Mouse (Mus musculus) liver, embryonic 16.5 days (tissue): ENCODE measurements at regions not wholly inside any gene's neighbourhood (a gene's known extent, or its start where the extent isn't known, plus 50 kb on each side); places are given as distances from the start of the nearest gene placed in this dataset.
A peak's percentile ranks its signal among the peaks of the same experiment; 100 is the strongest.

Experiments
- ATAC-seq: fragments of 200-750 bp; cut with Nextera tagmentation; 2 replicates; pipeline ENCODE4 v1.8.0; 2017; ENCODE audit warnings: low read depth, mild to moderate bottlenecking, moderate number of reproducible peaks, moderate library complexity
- H3K27ac ChIP-seq: fragments of 300-500 bp; sonication (generic); 2 replicates; pipeline ENCODE4 v1.5.1; 2014; ENCODE audit warnings: mild to moderate bottlenecking, low read length
- H3K27me3 ChIP-seq: fragments of 300-500 bp; sonication (generic); 2 replicates; pipeline ENCODE4 v1.6.1; 2014; ENCODE audit warnings: low read depth, low read length, mixed read lengths; ENCODE audit not compliant: control insufficient read depth, insufficient read depth
- H3K36me3 ChIP-seq: fragments of 300-500 bp; sonication (generic); 2 replicates; pipeline ENCODE4 v1.6.1; 2014; ENCODE audit warnings: mild to moderate bottlenecking; ENCODE audit not compliant: control insufficient read depth, insufficient read depth
- H3K4me1 ChIP-seq: fragments of 300-500 bp; sonication (generic); 2 replicates; pipeline ENCODE4 v1.6.1; 2014; ENCODE audit warnings: low read depth, low read length, mixed read lengths; ENCODE audit not compliant: control insufficient read depth
- H3K4me2 ChIP-seq: fragments of 300-500 bp; sonication (generic); 2 replicates; pipeline ENCODE4 v1.6.1; 2014; ENCODE audit warnings: low read depth, low read length, mixed read lengths
- H3K4me3 ChIP-seq: fragments of 300-500 bp; sonication (generic); 2 replicates; pipeline ENCODE4 v1.5.1; 2014; ENCODE audit warnings: low read depth, mild to moderate bottlenecking, low read length
- H3K9ac ChIP-seq: fragments of 300-500 bp; sonication (generic); 2 replicates; pipeline ENCODE4 v1.6.1; 2014; ENCODE audit warnings: low read depth, low read length
- H3K9me3 ChIP-seq: fragments of 300-500 bp; sonication (generic); replicated peaks from 2 replicates; pipeline ENCODE4 v1.6.1; 2016; ENCODE audit warnings: low read length; ENCODE audit not compliant: control insufficient read depth
- WGBS: fragments of 180-500 bp; shearing (Covaris S2); extraction: QIAGEN DNeasy Blood & Tissue Kit; methylation state at CpG from one replicate; pipeline ENCODE4 v1.1.7; 2014; ENCODE audit not compliant: insufficient replicate concordance; 5-methylcytosine and 5-hydroxymethylcytosine counted together

GRCm38 (mm10) chr11:86408686-86409579 lies 51.5 kb upstream of the Med13 start:
- H3K9ac ChIP-seq: no peak overlapping the region
- H3K36me3 ChIP-seq: no peaks in the 10 kb centered on the region
- H3K9me3 ChIP-seq: no peaks in the 10 kb centered on the region
- 15% methylated on average over 6 of the region's 6 CpGs for WGBS
- peak overlapping the region; percentile 32; the same call in 1 of the 2 replicates for H3K4me2 ChIP-seq
- ATAC-seq: no peak
- no peak overlapping the region for H3K4me3 ChIP-seq
- no peak overlapping the region for H3K27ac ChIP-seq
- peaks cover 2% of the 10 kb centered on the region; the same call in 1 of the 2 replicates for H3K4me1 ChIP-seq
- H3K27me3 ChIP-seq: no peaks in the 10 kb centered on the region

- H3K4me2 ChIP-seq: no peak overlapping the region
- no peak overlapping the region for H3K9ac ChIP-seq
- H3K27me3 ChIP-seq: no peaks in the 10 kb centered on the region
- WGBS: 86% methylated on average over 10 of the region's 10 CpGs
- no peaks in the 10 kb centered on the region for H3K4me1 ChIP-seq
- H3K36me3 ChIP-seq: no peaks in the 10 kb centered on the region
- no peak overlapping the region for H3K4me3 ChIP-seq
- H3K9me3 ChIP-seq: no peaks in the 10 kb centered on the region
- no peak for ATAC-seq
- no peak overlapping the region for H3K27ac ChIP-seq
Measured at GRCm38 (mm10) chr11:86409580-86409947, 52.2 kb upstream of the Med13 start.

- H3K9me3 ChIP-seq: no peaks in the 10 kb centered on the region
- no peak for ATAC-seq
- WGBS: 73% methylated on average over 10 of the region's 10 CpGs
- H3K9ac ChIP-seq: no peak overlapping the region
- no peak overlapping the region for H3K27ac ChIP-seq
- no peaks in the 10 kb centered on the region for H3K4me1 ChIP-seq
- no peaks in the 10 kb centered on the region for H3K27me3 ChIP-seq
- H3K4me3 ChIP-seq: no peak overlapping the region
- no peak overlapping the region for H3K4me2 ChIP-seq
- no peaks in the 10 kb centered on the region for H3K36me3 ChIP-seq
Measured at GRCm38 (mm10) chr11:86410521-86410920, 53.1 kb upstream of the Med13 start.

GRCm38 (mm10) chr11:86412772-86413390 lies 55.5 kb upstream of the Med13 start:
- no peaks in the 10 kb centered on the region for H3K27me3 ChIP-seq
- no peak overlapping the region for H3K4me3 ChIP-seq
- no peak overlapping the region for H3K27ac ChIP-seq
- H3K4me1 ChIP-seq: no peaks in the 10 kb centered on the region
- no peak for ATAC-seq
- 58% methylated on average over 13 of the region's 13 CpGs for WGBS
- no peaks in the 10 kb centered on the region for H3K9me3 ChIP-seq
- H3K36me3 ChIP-seq: no peaks in the 10 kb centered on the region
- no peak overlapping the region for H3K9ac ChIP-seq
- H3K4me2 ChIP-seq: no peak overlapping the region

GRCm38 (mm10) chr11:86416471-86416870 lies 59.1 kb upstream of the Med13 start:
- H3K4me3 ChIP-seq: no peak overlapping the region
- H3K27me3 ChIP-seq: no peaks in the 10 kb centered on the region
- H3K9ac ChIP-seq: no peak overlapping the region
- H3K4me1 ChIP-seq: no peaks in the 10 kb centered on the region
- no peaks in the 10 kb centered on the region for H3K36me3 ChIP-seq
- no peak overlapping the region for H3K27ac ChIP-seq
- no peaks in the 10 kb centered on the region for H3K9me3 ChIP-seq
- H3K4me2 ChIP-seq: no peak overlapping the region
- 62% methylated on average over 5 of the region's 5 CpGs for WGBS
- ATAC-seq: no peak

GRCm38 (mm10) chr11:86417164-86417563 lies 59.8 kb upstream of the Med13 start:
- no peak overlapping the region for H3K27ac ChIP-seq
- H3K4me1 ChIP-seq: no peaks in the 10 kb centered on the region
- WGBS: 74% methylated on average over 6 of the region's 6 CpGs
- no peaks in the 10 kb centered on the region for H3K9me3 ChIP-seq
- no peak overlapping the region for H3K4me2 ChIP-seq
- H3K36me3 ChIP-seq: no peaks in the 10 kb centered on the region
- H3K4me3 ChIP-seq: no peak overlapping the region
- ATAC-seq: no peak
- no peak overlapping the region for H3K9ac ChIP-seq
- H3K27me3 ChIP-seq: no peaks in the 10 kb centered on the region

- Histone ChIP-seq H3K9ac (no peak overlapping the region), H3K9me3 (no peaks in the 10 kb centered on the region), H3K4me3 (no peak overlapping the region), H3K4me2 (no peak overlapping the region), H3K27ac (no peak overlapping the region), H3K36me3 (no peaks in the 10 kb centered on the region), H3K4me1 (no peaks in the 10 kb centered on the region), H3K27me3 (no peaks in the 10 kb centered on the region)
- WGBS: 56% methylated on average over 5 of the region's 5 CpGs
- ATAC-seq: no peak
Measured at GRCm38 (mm10) chr11:86419810-86420483, 62.5 kb upstream of the Med13 start.

- WGBS: 31% methylated on average over 3 of the region's 3 CpGs
- Histone ChIP-seq H3K36me3 (no peaks in the 10 kb centered on the region), H3K4me2 (no peak overlapping the region), H3K27me3 (no peaks in the 10 kb centered on the region), H3K4me3 (no peak overlapping the region), H3K9me3 (no peaks in the 10 kb centered on the region), H3K27ac (no peak overlapping the region), H3K4me1 (no peaks in the 10 kb centered on the region), H3K9ac (no peak overlapping the region)
- ATAC-seq: no peak
Measured at GRCm38 (mm10) chr11:86428926-86429325, 55.5 kb upstream of the Rnft1 start.

GRCm38 (mm10) chr11:86430287-86430686 lies 54.2 kb upstream of the Rnft1 start:
- Histone ChIP-seq H3K27ac (no peak overlapping the region), H3K27me3 (no peaks in the 10 kb centered on the region), H3K9me3 (no peaks in the 10 kb centered on the region), H3K4me1 (no peaks in the 10 kb centered on the region), H3K4me3 (no peak overlapping the region), H3K9ac (no peak overlapping the region), H3K4me2 (no peak overlapping the region), H3K36me3 (no peaks in the 10 kb centered on the region)
- no peak for ATAC-seq
- WGBS: 70% methylated on average over 2 of the region's 2 CpGs
